Comparison of ENCODE assay signal across 19 mouse cellular contexts in the genomic region with DNA sequence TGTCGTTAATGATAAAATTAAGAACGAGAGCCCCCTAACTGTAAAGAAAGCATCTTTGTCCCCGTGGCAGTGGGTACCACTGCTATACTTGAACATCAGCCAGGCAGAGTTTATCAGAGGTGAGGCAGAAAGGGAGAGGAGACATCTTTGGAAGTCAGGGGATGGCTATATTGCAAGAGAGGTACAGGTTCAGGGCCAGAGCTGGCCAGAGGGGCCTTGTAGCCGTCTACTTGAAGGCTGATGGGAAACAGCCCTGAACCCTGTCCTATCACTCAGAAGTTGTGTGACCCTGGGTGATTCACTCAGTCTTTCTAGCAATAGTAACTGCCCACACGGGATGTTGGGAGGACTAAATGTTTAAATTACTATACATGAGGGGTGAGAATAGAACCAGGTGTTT. TPM values are rescaled to one million over a fixed set of nuclear protein-coding genes. Genes with fewer than 3 reads are reported as not detected.
DNase-seq lines count a peak whose midpoint lies in the region; ATAC-seq and TF ChIP-seq lines count a peak whose summit lies in the region.
"Had no signal": no experiment of that assay in that cellular context is flagged by ENCODE, and none has a peak within 500 bp of the region (broad histone marks: within the 10 kb centered on the region; RNA-seq: fewer than 3 reads in every experiment).

No protein-coding gene starts in this region.

- no peak overlapping the region for H3K4me3 ChIP-seq in heart, embryonic 15.5 days
- peak overlapping the region; percentile 80 for H3K4me3 ChIP-seq in megakaryocyte, embryonic 14.5 days (replicated peaks)
- H3K4me3 ChIP-seq in stomach, postnatal 0 days (ENCODE audit: low read depth, low read length), result no peak overlapping the region
- H3K4me3 ChIP-seq: forebrain, embryonic 15.5 days; limb, embryonic 15.5 days; neural tube, embryonic 13.5 days had no signal

- no peak overlapping the region for H3K9ac ChIP-seq in heart, embryonic 15.5 days
- H3K9ac ChIP-seq in stomach, postnatal 0 days (ENCODE audit: low read length), result no peak overlapping the region
- H3K9ac ChIP-seq: forebrain, embryonic 15.5 days; limb, embryonic 15.5 days; neural tube, embryonic 13.5 days had no signal

- 33% methylated on average over 5 of the region's 5 CpGs for WGBS in heart, embryonic 15.5 days
- WGBS in stomach, postnatal 0 days, result 30% methylated on average over 5 of the region's 5 CpGs

- peaks cover 21% of the 10 kb centered on the region for H3K4me1 ChIP-seq in heart, embryonic 15.5 days (replicated peaks)
- H3K4me1 ChIP-seq in megakaryocyte, embryonic 14.5 days, result peaks cover 79% of the 10 kb centered on the region
- no peaks in the 10 kb centered on the region for H3K4me1 ChIP-seq in stomach, postnatal 0 days (replicated peaks; ENCODE audit: control insufficient read depth, insufficient read depth)

- H3K36me3 ChIP-seq in heart, embryonic 15.5 days, result no peaks in the 10 kb centered on the region
- H3K36me3 ChIP-seq in megakaryocyte, embryonic 14.5 days (replicated peaks; ENCODE audit: low read length), result no peaks in the 10 kb centered on the region
- no peaks in the 10 kb centered on the region for H3K36me3 ChIP-seq in stomach, postnatal 0 days (ENCODE audit: control insufficient read depth, insufficient read depth, low read length)
- H3K36me3 ChIP-seq: forebrain, embryonic 15.5 days; limb, embryonic 15.5 days; neural tube, embryonic 13.5 days had no signal

- no peak for TF ChIP-seq EP300 in stomach, postnatal 0 days (optimal IDR thresholded peaks at IDR 0.05)

- no peak for TF ChIP-seq CTCF in stomach, postnatal 0 days (IDR thresholded peaks at IDR 0.05; ENCODE audit: low read depth)

- H3K4me2 ChIP-seq in heart, embryonic 15.5 days, result no peak overlapping the region
- H3K4me2 ChIP-seq in stomach, postnatal 0 days (replicated peaks; ENCODE audit: low read depth), result no peak overlapping the region
- H3K4me2 ChIP-seq: forebrain, embryonic 15.5 days; limb, embryonic 15.5 days; neural tube, embryonic 13.5 days had no signal

- no peaks in the 10 kb centered on the region for H3K9me3 ChIP-seq in heart, embryonic 15.5 days (replicated peaks)
- no peaks in the 10 kb centered on the region for H3K9me3 ChIP-seq in megakaryocyte, embryonic 14.5 days
- no peaks in the 10 kb centered on the region for H3K9me3 ChIP-seq in stomach, postnatal 0 days (ENCODE audit: control insufficient read depth, low read length)
- H3K9me3 ChIP-seq: forebrain, embryonic 15.5 days; limb, embryonic 15.5 days; neural tube, embryonic 13.5 days had no signal

- H3K27me3 ChIP-seq in heart, embryonic 15.5 days, result no peaks in the 10 kb centered on the region
- peaks cover 15% of the 10 kb centered on the region for H3K27me3 ChIP-seq in megakaryocyte, embryonic 14.5 days (replicated peaks)
- H3K27me3 ChIP-seq in stomach, postnatal 0 days (ENCODE audit: control insufficient read depth, insufficient read depth, low read length), result no peaks in the 10 kb centered on the region
- H3K27me3 ChIP-seq: forebrain, embryonic 15.5 days; limb, embryonic 15.5 days had no signal

- ATAC-seq in heart, embryonic 15.5 days (replicated peaks; ENCODE audit: insufficient number of reproducible peaks, insufficient read depth, low FRiP score, low read depth), result no peak
- ATAC-seq in megakaryocyte, adult 5-6 weeks (ENCODE audit: poor library complexity, severe bottlenecking), result no peak
- ATAC-seq in stomach, postnatal 0 days (ENCODE audit: low FRiP score, low TSS enrichment), result no peak
- ATAC-seq: forebrain, embryonic 15.5 days; hindbrain, embryonic 16.5 days; midbrain, embryonic 16.5 days had no signal

- H3K27ac ChIP-seq in heart, embryonic 15.5 days, result peak overlapping the region; percentile 64
- peak overlapping the region; percentile 35; the same call in 1 of the 2 replicates for H3K27ac ChIP-seq in stomach, postnatal 0 days (replicated peaks)
- H3K27ac ChIP-seq: forebrain, embryonic 15.5 days; limb, embryonic 15.5 days; neural tube, embryonic 13.5 days had no signal

- DNase-seq in adrenal gland, adult 8-10 months, result peak; percentile 66
- no peak for DNase-seq in adrenal gland, postnatal 25 days
- no peak for DNase-seq in heart, postnatal 4 days
- no peak for DNase-seq in stomach, postnatal 0 days (ENCODE audit: low spot score)
- no peak for DNase-seq in embryo, embryonic 10 days (ENCODE audit: low spot score)
- DNase-seq: B cell, adult 2 months; cerebellum, postnatal 14 days; gastrocnemius, postnatal 14 days; retina, postnatal 1 day; thymus, adult 18-20 months had no signal

RNA-seq across cellular contexts. Expression of a gene that starts 28.1 kb away (rescaled TPM):
- under 1 TPM; 0.49 to 0.91 (median 0.71) TPM for total RNA-seq in adrenal gland, adult 8-10 months (2022)
- total RNA-seq in adrenal gland, postnatal 25 days (2021), result 0.27 TPM in 1 of 2 replicates, not detected in the other
- polyA plus RNA-seq in heart, embryonic 15.5 days (2015; fragmentation: Nextera tagmentation; extraction: Ambion mirVana), result 3.1 and 4.8 TPM in 2 replicates
- 1 to 10 TPM; 4.3 to 4.6 TPM for total RNA-seq in heart, postnatal 4 days (2021)
- polyA plus RNA-seq in megakaryocyte, embryonic 14.5 days (2012; ENCODE audit: insufficient read depth, low replicate concordance), result 2.1 TPM in 1 of 2 replicates, not detected in the other
- total RNA-seq in megakaryocyte, adult 5-6 weeks (2015), result not detected in 2 replicates
- not detected in 2 replicates for total RNA-seq in megakaryocyte, adult 5-6 weeks (2017)
- 2.4 TPM in 2 replicates for polyA plus RNA-seq in stomach, postnatal 0 days (2015; fragmentation: Nextera tagmentation; extraction: Ambion mirVana)

RNA-seq across cellular contexts. Expression of a gene that starts 37.1 kb away (rescaled TPM):
- 10 to 100 TPM; 31.4 to 48.9 (median 37.0) TPM for total RNA-seq in adrenal gland, adult 8-10 months (2022)
- total RNA-seq in adrenal gland, postnatal 25 days (2021), result 40.6 and 44.5 TPM in 2 replicates
- polyA plus RNA-seq in heart, embryonic 15.5 days (2015; fragmentation: Nextera tagmentation; extraction: Ambion mirVana), result 52.0 and 59.9 TPM in 2 replicates
- total RNA-seq in heart, postnatal 4 days (2021), result 10 to 100 TPM; 21.7 to 23.3 TPM
- polyA plus RNA-seq in megakaryocyte, embryonic 14.5 days (2012; ENCODE audit: insufficient read depth, low replicate concordance), result 36.9 and 65.9 TPM in 2 replicates
- 8.2 and 12.1 TPM in 2 replicates for total RNA-seq in megakaryocyte, adult 5-6 weeks (2015)
- 53.3 and 58.0 TPM in 2 replicates for total RNA-seq in megakaryocyte, adult 5-6 weeks (2017)
- 49.3 and 50.4 TPM in 2 replicates for polyA plus RNA-seq in stomach, postnatal 0 days (2015; fragmentation: Nextera tagmentation; extraction: Ambion mirVana)

RNA-seq across cellular contexts. Expression of a gene that starts 48.8 kb away (rescaled TPM):
- total RNA-seq in adrenal gland, adult 8-10 months (2022), result 1 to 10 TPM; 7.0 to 9.8 (median 8.1) TPM
- total RNA-seq in adrenal gland, postnatal 25 days (2021), result 1.0 and 1.3 TPM in 2 replicates
- 7.4 and 8.1 TPM in 2 replicates for polyA plus RNA-seq in heart, embryonic 15.5 days (2015; fragmentation: Nextera tagmentation; extraction: Ambion mirVana)
- 10 to 100 TPM; 10.1 to 11.2 TPM for total RNA-seq in heart, postnatal 4 days (2021)
- 0.63 TPM in 1 of 2 replicates, not detected in the other for polyA plus RNA-seq in megakaryocyte, embryonic 14.5 days (2012; ENCODE audit: insufficient read depth, low replicate concordance)
- total RNA-seq in megakaryocyte, adult 5-6 weeks (2015), result 44.3 and 45.8 TPM in 2 replicates
- total RNA-seq in megakaryocyte, adult 5-6 weeks (2017), result 31.7 and 37.8 TPM in 2 replicates
- polyA plus RNA-seq in stomach, postnatal 0 days (2015; fragmentation: Nextera tagmentation; extraction: Ambion mirVana), result 63.0 and 75.8 TPM in 2 replicates
- total RNA-seq: MEL had no signal
